Mouse (Mus musculus) MEL (cell line): ENCODE results near the gene Ppp1r37. TPM values are rescaled to one million over a fixed set of nuclear protein-coding genes. Genes with fewer than 3 reads are reported as not detected.
A peak's percentile ranks its signal among the peaks of the same experiment; 100 is the strongest.

Source experiments
- DNase-seq: peaks from one replicate; pipeline ENCODE4 v3.0.0; 2011; ENCODE audit warnings: low read depth, low spot score
- H3K27ac ChIP-seq: 2 replicates; pipeline ENCODE4 v1.5.1; 2012; ENCODE audit warnings: low read depth, mild to moderate bottlenecking, control low read depth, low read length, moderate library complexity; ENCODE audit not compliant: control insufficient read depth
- H3K27me3 ChIP-seq, 2 experiments: fragments of 150-350 bp in 1 of 2; sonication (generic) in 1 of 2; 2 replicates each; pipeline ENCODE4 v1.6.1; 2012; ENCODE audit warnings: low read length in 2 of 2, mild to moderate bottlenecking in 2 of 2, improper control_type of control experiment in 1 of 2, moderate library complexity in 1 of 2; ENCODE audit not compliant: insufficient read depth in 2 of 2, control insufficient read depth in 1 of 2
- H3K36me3 ChIP-seq, 2 experiments: 2 replicates each; pipeline ENCODE4 v1.6.1; 2012 to 2014; ENCODE audit warnings: low read length in 2 of 2, improper control_type of control experiment in 1 of 2, inconsistent platforms in 1 of 2, mild to moderate bottlenecking in 1 of 2; ENCODE audit not compliant: insufficient read depth in 2 of 2, control insufficient read depth in 1 of 2
- H3K4me1 ChIP-seq, 2 experiments: fragments of 150-350 bp in 1 of 2; sonication (generic) in 1 of 2; 2 replicates each; pipeline ENCODE4 v1.6.1; 2012; ENCODE audit warnings: low read length in 2 of 2, improper control_type of control experiment in 1 of 2, mild to moderate bottlenecking in 1 of 2; ENCODE audit not compliant: insufficient read depth in 2 of 2, control insufficient read depth in 1 of 2
- H3K4me3 ChIP-seq, 2 experiments: fragments of 150-350 bp in 1 of 2; sonication (generic) in 1 of 2; 2 replicates each; pipeline ENCODE4 v1.5.1; 2012; ENCODE audit warnings: low read depth in 2 of 2, low read length in 2 of 2, mild to moderate bottlenecking in 2 of 2, moderate library complexity in 2 of 2, control low read depth in 1 of 2, improper control_type of control experiment in 1 of 2; ENCODE audit not compliant: control insufficient read depth in 1 of 2, insufficient read depth in 1 of 2
- H3K79me2 ChIP-seq: 2 replicates; pipeline ENCODE4 v1.6.1; 2012; ENCODE audit warnings: mild to moderate bottlenecking, low read length, moderate library complexity; ENCODE audit not compliant: control insufficient read depth, poor library complexity, insufficient read depth
- H3K9ac ChIP-seq: 2 replicates; pipeline ENCODE4 v1.6.1; 2012; ENCODE audit warnings: low read depth, mild to moderate bottlenecking, control low read depth, low read length, moderate library complexity; ENCODE audit not compliant: control insufficient read depth, poor library complexity, severe bottlenecking
- H3K9me3 ChIP-seq: fragments of 150-350 bp; sonication (generic); replicated peaks from 2 replicates; pipeline ENCODE4 v1.6.1; 2012; ENCODE audit warnings: mild to moderate bottlenecking, low read length, improper control_type of control experiment, moderate library complexity; ENCODE audit not compliant: insufficient read depth
- BHLHE40 ChIP-seq: IDR thresholded peaks from 2 replicates; pipeline ENCODE4 v1.6.1; 2012; ENCODE audit warnings: low read depth, mild to moderate bottlenecking, inconsistent platforms, low read length, improper control_type of control experiment, borderline replicate concordance
- CHD1 ChIP-seq: IDR thresholded peaks from 2 replicates; pipeline ENCODE4 v1.6.1; 2012; ENCODE audit warnings: low read depth, mild to moderate bottlenecking, inconsistent platforms, low read length, improper control_type of control experiment
- CHD2 ChIP-seq: IDR thresholded peaks from 2 replicates; pipeline ENCODE4 v1.6.1; 2011; ENCODE audit warnings: low read length, improper control_type of control experiment
- CTCF ChIP-seq, 3 experiments: IDR thresholded peaks in 2 of 3; conservative IDR thresholded peaks in 1 of 3; 2 replicates each; pipeline ENCODE4 v1.5.1; 2011 to 2012; ENCODE audit warnings: low read length in 3 of 3, low read depth in 2 of 3, mild to moderate bottlenecking in 2 of 3, improper control_type of control experiment in 1 of 3, inconsistent platforms in 1 of 3, mixed read lengths in 1 of 3, moderate library complexity in 1 of 3; ENCODE audit not compliant: control insufficient read depth in 1 of 3, insufficient read depth in 1 of 3, poor library complexity in 1 of 3, severe bottlenecking in 1 of 3
- E2F4 ChIP-seq: IDR thresholded peaks from 2 replicates; pipeline ENCODE4 v1.6.1; 2011; ENCODE audit warnings: low read depth, low read length, improper control_type of control experiment, borderline replicate concordance
- ELF1 ChIP-seq: IDR thresholded peaks from 2 replicates; pipeline ENCODE4 v1.6.1; 2014; ENCODE audit warnings: low read depth, mild to moderate bottlenecking, inconsistent platforms, low read length, improper control_type of control experiment, moderate library complexity
- EP300 ChIP-seq, 2 experiments: IDR thresholded peaks; 2 replicates each; pipeline ENCODE4 v1.6.1; 2011; ENCODE audit warnings: improper control_type of control experiment in 2 of 2, low read length in 2 of 2, low read depth in 1 of 2, mild to moderate bottlenecking in 1 of 2
- ETS1 ChIP-seq: IDR thresholded peaks from 2 replicates; pipeline ENCODE4 v1.6.1; 2012; ENCODE audit warnings: low read depth, mild to moderate bottlenecking, inconsistent platforms, low read length, improper control_type of control experiment, moderate library complexity
- GABPA ChIP-seq: IDR thresholded peaks from 2 replicates; pipeline ENCODE4 v1.6.1; 2012; ENCODE audit warnings: low read depth, mild to moderate bottlenecking, inconsistent platforms, low read length, improper control_type of control experiment, moderate library complexity
- GATA1 ChIP-seq: IDR thresholded peaks from 2 replicates; pipeline ENCODE4 v1.6.1; 2011; ENCODE audit warnings: low read depth, low read length, improper control_type of control experiment
- HCFC1 ChIP-seq: IDR thresholded peaks from 2 replicates; pipeline ENCODE4 v1.6.1; 2012; ENCODE audit warnings: low read depth, mild to moderate bottlenecking, inconsistent platforms, low read length, improper control_type of control experiment, moderate library complexity
- JUND ChIP-seq: IDR thresholded peaks from 2 replicates; pipeline ENCODE4 v1.6.1; 2011; ENCODE audit warnings: low read depth, mild to moderate bottlenecking, improper control_type of control experiment, low read length
- KAT2A ChIP-seq: conservative IDR thresholded peaks from 2 replicates; pipeline ENCODE4 v1.6.1; 2012; ENCODE audit warnings: low read depth, low read length, improper control_type of control experiment, inconsistent platforms
- MAFK ChIP-seq: IDR thresholded peaks from 2 replicates; pipeline ENCODE4 v1.6.1; 2011; ENCODE audit warnings: low read depth, mild to moderate bottlenecking, low read length, improper control_type of control experiment, borderline replicate concordance
- MAX ChIP-seq: IDR thresholded peaks from 2 replicates; pipeline ENCODE4 v1.6.1; 2011; ENCODE audit warnings: low read length, improper control_type of control experiment
- MAZ ChIP-seq: IDR thresholded peaks from 2 replicates; pipeline ENCODE4 v1.6.1; 2012; ENCODE audit warnings: low read depth, mild to moderate bottlenecking, inconsistent platforms, low read length, improper control_type of control experiment
- MEF2A ChIP-seq: IDR thresholded peaks from 2 replicates; pipeline ENCODE4 v1.6.1; 2014; ENCODE audit warnings: low read depth, mild to moderate bottlenecking, inconsistent platforms, low read length, improper control_type of control experiment; ENCODE audit not compliant: poor library complexity, insufficient replicate concordance, severe bottlenecking; ENCODE audit errors: extremely low read depth
- MXI1 ChIP-seq: IDR thresholded peaks from 2 replicates; pipeline ENCODE4 v1.6.1; 2011; ENCODE audit warnings: mild to moderate bottlenecking, low read depth, low read length, improper control_type of control experiment
- MYB ChIP-seq: IDR thresholded peaks from 2 replicates; pipeline ENCODE4 v1.6.1; 2011; ENCODE audit warnings: mild to moderate bottlenecking, low read depth, low read length, improper control_type of control experiment
- MYC ChIP-seq: IDR thresholded peaks from 2 replicates; pipeline ENCODE4 v1.6.1; 2011; ENCODE audit warnings: low read depth, mild to moderate bottlenecking, low read length, improper control_type of control experiment, moderate library complexity
- NELFE ChIP-seq: IDR thresholded peaks from 2 replicates; pipeline ENCODE4 v1.6.1; 2011; ENCODE audit warnings: low read depth, low read length, improper control_type of control experiment
- NRF1 ChIP-seq: IDR thresholded peaks from 2 replicates; pipeline ENCODE4 v1.6.1; 2014; ENCODE audit warnings: low read depth, mild to moderate bottlenecking, inconsistent platforms, low read length, improper control_type of control experiment, moderate library complexity; ENCODE audit not compliant: poor library complexity, insufficient read depth, severe bottlenecking
- POLR2A ChIP-seq, 2 experiments: IDR thresholded peaks; 2 replicates each; pipeline ENCODE4 v1.6.1; 2011 to 2012; ENCODE audit warnings: low read length in 2 of 2, mild to moderate bottlenecking in 2 of 2, control low read depth in 1 of 2, improper control_type of control experiment in 1 of 2, low read depth in 1 of 2, moderate library complexity in 1 of 2; ENCODE audit not compliant: control insufficient read depth in 1 of 2, insufficient read depth in 1 of 2, poor library complexity in 1 of 2
- POLR2AphosphoS2 ChIP-seq: IDR thresholded peaks from 2 replicates; pipeline ENCODE4 v1.6.1; 2011; ENCODE audit warnings: low read length, improper control_type of control experiment
- POLR2AphosphoS5 ChIP-seq: IDR thresholded peaks from 2 replicates; pipeline ENCODE4 v1.6.1; 2012; ENCODE audit warnings: low read depth, borderline replicate concordance, mild to moderate bottlenecking, inconsistent platforms, low read length, moderate library complexity, mixed read lengths
- RAD21 ChIP-seq: IDR thresholded peaks from 2 replicates; pipeline ENCODE4 v1.6.1; 2011; ENCODE audit warnings: mild to moderate bottlenecking, low read depth, low read length, improper control_type of control experiment
- RCOR1 ChIP-seq: IDR thresholded peaks from 2 replicates; pipeline ENCODE4 v1.6.1; 2012; ENCODE audit warnings: low read depth, mild to moderate bottlenecking, inconsistent platforms, low read length, improper control_type of control experiment
- SIN3A ChIP-seq: IDR thresholded peaks from 2 replicates; pipeline ENCODE4 v1.6.1; 2012; ENCODE audit warnings: low read length, improper control_type of control experiment, inconsistent platforms
- TAL1 ChIP-seq: IDR thresholded peaks from 2 replicates; pipeline ENCODE4 v1.6.1; 2012; ENCODE audit warnings: mild to moderate bottlenecking, inconsistent platforms, low read length, moderate library complexity, mixed read lengths
- TBP ChIP-seq: IDR thresholded peaks from 2 replicates; pipeline ENCODE4 v1.8.0; 2011; ENCODE audit warnings: low read depth, low read length, improper control_type of control experiment
- TCF12 ChIP-seq: IDR thresholded peaks from 2 replicates; pipeline ENCODE4 v1.6.1; 2014; ENCODE audit warnings: low read depth, mild to moderate bottlenecking, inconsistent platforms, low read length, improper control_type of control experiment, moderate library complexity
- USF1 ChIP-seq: IDR thresholded peaks from 2 replicates; pipeline ENCODE4 v1.6.1; 2014; ENCODE audit warnings: low read depth, mild to moderate bottlenecking, inconsistent platforms, low read length, improper control_type of control experiment, moderate library complexity
- USF2 ChIP-seq, 2 experiments: IDR thresholded peaks; 2 replicates each; pipeline ENCODE4 v1.6.1; 2011 to 2012; ENCODE audit warnings: improper control_type of control experiment in 2 of 2, low read length in 2 of 2, borderline replicate concordance in 1 of 2, inconsistent platforms in 1 of 2, low read depth in 1 of 2, mild to moderate bottlenecking in 1 of 2; ENCODE audit not compliant: insufficient read depth in 1 of 2
- ZC3H11A ChIP-seq: IDR thresholded peaks from 2 replicates; pipeline ENCODE4 v1.6.1; 2012; ENCODE audit warnings: low read depth, mild to moderate bottlenecking, inconsistent platforms, low read length, improper control_type of control experiment
- ZKSCAN1 ChIP-seq: IDR thresholded peaks from 2 replicates; pipeline ENCODE4 v1.6.1; 2012; ENCODE audit warnings: low read depth, mild to moderate bottlenecking, inconsistent platforms, low read length, improper control_type of control experiment, moderate library complexity
- ZMIZ1 ChIP-seq: IDR thresholded peaks from 2 replicates; pipeline ENCODE4 v1.6.1; 2012; ENCODE audit warnings: low read depth, mild to moderate bottlenecking, inconsistent platforms, low read length, improper control_type of control experiment, moderate library complexity
- ZNF384 ChIP-seq: IDR thresholded peaks from 2 replicates; pipeline ENCODE4 v1.6.1; 2012; ENCODE audit warnings: low read depth, mild to moderate bottlenecking, inconsistent platforms, low read length, improper control_type of control experiment
- polyA plus RNA-seq, 2 experiments: library from polyadenylated mRNA; stranded (reverse) in 1 of 2; unstranded in 1 of 2; fragments of >175 nt in 1 of 2; fragments of >200 nt in 1 of 2; gene quantifications; 2 replicates each; pipeline versions ENCODE4 v1.2.1 to v1.2.4; 2012; ENCODE audit warnings: low replicate concordance in 2 of 2, low read depth in 1 of 2; ENCODE audit not compliant: insufficient read length in 2 of 2, insufficient read depth in 1 of 2, missing spikeins in 1 of 2
- total RNA-seq: library from RNA; depleted of rRNA; stranded (reverse); fragments of 300-350 nt; gene quantifications from 2 replicates; pipeline ENCODE4 v1.2.3, GENCODE M21; 2012

Gene Ppp1r37
- total and polyA plus RNA-seq, 3 experiments: 13.6 to 29.0 TPM; not detected in 1

DNA sequence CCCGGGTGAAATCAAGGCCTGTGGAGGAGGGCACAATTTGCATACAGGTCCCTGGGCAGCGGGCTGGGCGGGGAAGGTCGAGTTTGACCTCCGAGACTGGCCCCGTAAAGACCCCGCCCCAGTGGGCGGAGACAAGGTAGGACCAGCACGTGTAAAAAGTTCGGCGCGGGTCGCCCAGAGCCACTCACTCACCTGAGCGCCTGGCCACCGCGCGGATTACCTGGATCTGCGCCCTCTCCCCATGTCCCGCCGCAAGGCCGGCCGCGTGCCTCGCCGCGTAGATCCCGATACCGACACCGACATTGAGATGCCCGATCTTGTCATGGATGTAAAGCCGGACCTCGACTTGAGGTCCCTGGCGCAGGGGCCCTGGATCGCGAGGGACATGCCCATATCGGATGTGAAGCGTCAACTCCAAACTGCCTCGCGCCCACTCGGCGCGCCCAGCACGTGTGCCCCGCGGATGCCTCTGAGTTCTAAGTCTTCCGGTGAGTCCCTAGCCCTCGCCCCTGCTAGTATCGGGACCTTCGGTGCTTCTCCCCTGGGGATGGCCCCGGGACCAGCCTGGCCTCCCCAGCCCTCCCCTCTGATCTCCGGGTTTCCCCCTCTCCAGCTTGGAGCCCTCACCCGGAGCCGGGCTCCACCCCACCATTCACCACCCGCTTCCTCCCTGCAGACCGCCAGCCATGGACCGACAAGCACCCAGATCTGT is 14.4 kb upstream of the Ppp1r37 start, which contains the start of the genes Zfp296 and Gemin7:
Gene Zfp296 (plus strand): TSS at position 147 of the 712 bp plus-strand sequence.
Gene Gemin7 (minus strand): TSS at position 455 of the 712 bp plus-strand sequence.
- peaks cover 15% of the 10 kb centered on the region for H3K79me2 ChIP-seq
- no peaks in the 10 kb centered on the region for H3K9me3 ChIP-seq
- H3K4me3 ChIP-seq: peak within 1 kb of the TSS; percentile 66
- DNase-seq: peak; percentile 66
- H3K36me3 ChIP-seq: peaks cover 0 to 11% of the 10 kb centered on the region in 2 experiments; a peak in 2 of 4 replicates
- no peaks in the 10 kb centered on the region for H3K27me3 ChIP-seq
- peak within 1 kb of the TSS; percentile 26 for H3K27ac ChIP-seq
- peak within 1 kb of the TSS; percentile 75 for H3K9ac ChIP-seq
- peaks cover 2 to 10% of the 10 kb centered on the region in 2 experiments; a peak in 3 of 4 replicates for H3K4me1 ChIP-seq
- TF ChIP-seq TAL1: no peak
- no peak for TF ChIP-seq TCF12
- no peak for TF ChIP-seq GATA1
- TF ChIP-seq RAD21: no peak
- no peak for TF ChIP-seq GABPA
- TF ChIP-seq CTCF (IDR thresholded peaks at IDR 0.05 in 2 of 3, conservative IDR thresholded peaks at IDR 0.05 in 1 of 3; ENCODE audit: control insufficient read depth in 1 of 3, insufficient read depth in 1 of 3, low read depth in 2 of 3, low read length in 3 of 3, poor library complexity in 1 of 3, severe bottlenecking in 1 of 3): no peak
- no peak for TF ChIP-seq KAT2A
- no peak for TF ChIP-seq ZMIZ1
- no peak for TF ChIP-seq ELF1
- no peak for TF ChIP-seq ETS1
- TF ChIP-seq POLR2AphosphoS5: no peak
- TF ChIP-seq CHD2: no peak
- TF ChIP-seq MXI1: peak; percentile 82
- no peak for TF ChIP-seq USF1
- TF ChIP-seq CHD1: no peak
- no peak for TF ChIP-seq NRF1
- no peak for TF ChIP-seq ZNF384
- TF ChIP-seq POLR2A (IDR thresholded peaks at IDR 0.05; ENCODE audit: control insufficient read depth in 1 of 2, insufficient read depth in 1 of 2, low read depth in 1 of 2, low read length in 2 of 2, poor library complexity in 1 of 2): peak in 1 of 2 experiments; percentile 12; a peak in 2 of 4 replicates
- no peak for TF ChIP-seq MEF2A
- no peak for TF ChIP-seq TBP
- peak; percentile 48 for TF ChIP-seq BHLHE40
- peak; percentile 73 for TF ChIP-seq MYC
- no peak for TF ChIP-seq RCOR1
- TF ChIP-seq SIN3A: no peak
- no peak for TF ChIP-seq ZKSCAN1
- TF ChIP-seq MAZ: no peak
- no peak for TF ChIP-seq ZC3H11A
- TF ChIP-seq USF2 (IDR thresholded peaks at IDR 0.05; ENCODE audit: borderline replicate concordance in 1 of 2, insufficient read depth in 1 of 2, low read depth in 1 of 2, low read length in 2 of 2): no peak
- TF ChIP-seq MAX: peak; percentile 92
- TF ChIP-seq POLR2AphosphoS2: no peak
- TF ChIP-seq E2F4: no peak
- no peak for TF ChIP-seq HCFC1
- TF ChIP-seq MAFK: no peak
- TF ChIP-seq NELFE: peak; percentile 27; the same call in 1 of the 2 replicates
- TF ChIP-seq JUND: no peak
- TF ChIP-seq MYB: no peak
- TF ChIP-seq EP300 (IDR thresholded peaks at IDR 0.05; ENCODE audit: low read depth in 1 of 2, low read length in 2 of 2): no peak
